Mouse (Mus musculus) kidney, adult 18-20 months (tissue): Measurements from ENCODE around the gene Zscan10.
"Not testable (repeated sequence)": the region's sequence is repeated elsewhere in the genome, so short reads cannot be mapped to it uniquely, and the experiment has no call there.

ENCODE experiments used
- DNase-seq: peaks from one replicate; pipeline ENCODE4 v3.0.0; 2021

Gene Zscan10

GRCm38 (mm10) chr17:23592208-23592925 lies 8.3 kb upstream of the Zscan10 start:
- peak; percentile 96 for DNase-seq

GRCm38 (mm10) chr17:23592926-23593300 lies 7.7 kb upstream of the Zscan10 start:
- DNase-seq: no peak

- not testable (repeated sequence) for DNase-seq
Observed at GRCm38 (mm10) chr17:23595139-23595538, 5.5 kb upstream of the Zscan10 start.

GRCm38 (mm10) chr17:23598582-23599552 lies 1.8 kb upstream of the Zscan10 start, which contains the start of gene Zfp13:
Gene Zfp13, minus strand, starts transcription at chr17:23599487.
- DNase-seq: peak; percentile 83

GRCm38 (mm10) chr17:23599605-23600063 lies 1.0 kb upstream of the Zscan10 start:
- no peak for DNase-seq

- no peak for DNase-seq
Observed at GRCm38 (mm10) chr17:23601836-23602585, 1.4 kb downstream of the Zscan10 start.

GRCm38 (mm10) chr17:23603077-23603476 lies 2.4 kb downstream of the Zscan10 start:
- DNase-seq: no peak

- peak; percentile 13 for DNase-seq
Observed at GRCm38 (mm10) chr17:23603542-23603941, 2.9 kb downstream of the Zscan10 start.

GRCm38 (mm10) chr17:23604394-23604793 lies 3.7 kb downstream of the Zscan10 start:
- no peak for DNase-seq

- no peak for DNase-seq
Observed at GRCm38 (mm10) chr17:23605220-23605619, 4.6 kb downstream of the Zscan10 start.

- no peak for DNase-seq
Observed at GRCm38 (mm10) chr17:23609612-23610011, 9.0 kb downstream of the Zscan10 start.

- DNase-seq: peak; percentile 67
Observed at GRCm38 (mm10) chr17:23610361-23610800, 9.7 kb downstream of the Zscan10 start.

- DNase-seq: no peak
Observed at GRCm38 (mm10) chr17:23617087-23617486, 16.4 kb downstream of the Zscan10 start.

- DNase-seq: no peak
Observed at GRCm38 (mm10) chr17:23620351-23620750, 19.7 kb downstream of the Zscan10 start.

GRCm38 (mm10) chr17:23627813-23628212 lies 27.2 kb downstream of the Zscan10 start:
- DNase-seq: no peak

GRCm38 (mm10) chr17:23630195-23631020 lies 29.8 kb downstream of the Zscan10 start:
- peak; percentile 76 for DNase-seq

GRCm38 (mm10) chr17:23631241-23631640 lies 30.6 kb downstream of the Zscan10 start:
- no peak for DNase-seq

GRCm38 (mm10) chr17:23644613-23645495 lies 44.2 kb downstream of the Zscan10 start, which contains the start of gene Mmp25:
Gene Mmp25, minus strand, starts transcription at chr17:23645277.
- DNase-seq: no peak

- no peak for DNase-seq
Observed at GRCm38 (mm10) chr17:23645894-23646293, 45.2 kb downstream of the Zscan10 start.

GRCm38 (mm10) chr17:23651363-23651762 lies 50.7 kb downstream of the Zscan10 start:
- DNase-seq: no peak

GRCm38 (mm10) chr17:23653324-23653723 lies 52.7 kb downstream of the Zscan10 start:
- no peak for DNase-seq
